Mouse (Mus musculus): ENCODE results near the gene Dennd4a.

Dennd4a gene

GRCm38 (mm10) chr9:64925771-64926170, 114.6 kb downstream of the Dennd4a start:
- no peak for DNase-seq

- no peak for DNase-seq
Observed at GRCm38 (mm10) chr9:64926201-64926991, 115.3 kb downstream of the Dennd4a start.

- no peak for DNase-seq
Observed at GRCm38 (mm10) chr9:64930256-64930655, 119.1 kb downstream of the Dennd4a start.

GRCm38 (mm10) chr9:64931751-64932610, 120.8 kb downstream of the Dennd4a start:
- DNase-seq: no peak

GRCm38 (mm10) chr9:64934015-64934754, 123.0 kb downstream of the Dennd4a start:
- DNase-seq: no peak

GRCm38 (mm10) chr9:64936508-64936907, 125.4 kb downstream of the Dennd4a start:
- peak; percentile 78 for DNase-seq

- DNase-seq: no peak
Observed at GRCm38 (mm10) chr9:64937491-64937890, 126.4 kb downstream of the Dennd4a start.

GRCm38 (mm10) chr9:64938535-64938934, 127.4 kb downstream of the Dennd4a start:
- no peak for DNase-seq

- no peak for DNase-seq
Observed at GRCm38 (mm10) chr9:64939281-64939680, 128.1 kb downstream of the Dennd4a start.

- DNase-seq: no peak
Observed at GRCm38 (mm10) chr9:64939790-64940189, 128.7 kb downstream of the Dennd4a start.

- no peak for DNase-seq
Observed at GRCm38 (mm10) chr9:64940731-64941346, 129.7 kb downstream of the Dennd4a start.

GRCm38 (mm10) chr9:64941650-64942049, 130.5 kb downstream of the Dennd4a start:
- DNase-seq: no peak

GRCm38 (mm10) chr9:64943997-64944396, 132.9 kb downstream of the Dennd4a start:
- DNase-seq: no peak

GRCm38 (mm10) chr9:64947483-64948095, 136.4 kb downstream of the Dennd4a start:
- no peak for DNase-seq

GRCm38 (mm10) chr9:64951161-64951657, 140.1 kb downstream of the Dennd4a start, which contains the start of gene Slc24a1:
Gene Slc24a1 (minus strand): TSS chr9:64951607.
- no peak for DNase-seq

GRCm38 (mm10) chr9:64952055-64952454, 140.9 kb downstream of the Dennd4a start:
- DNase-seq: no peak

GRCm38 (mm10) chr9:64953190-64953589, 142.1 kb downstream of the Dennd4a start:
- DNase-seq: no peak

- DNase-seq: peak; percentile 64
Observed at GRCm38 (mm10) chr9:64956337-64956736, 145.2 kb downstream of the Dennd4a start.

GRCm38 (mm10) chr9:64957276-64957675, 146.1 kb downstream of the Dennd4a start:
- no peak for DNase-seq

GRCm38 (mm10) chr9:64960117-64960977, 149.2 kb downstream of the Dennd4a start, which contains the start of gene Ints14:
Gene Ints14 (plus strand): TSS chr9:64960905.
- peak; percentile 97 for DNase-seq

- no peak for DNase-seq
Observed at GRCm38 (mm10) chr9:64960978-64961320, 149.8 kb downstream of the Dennd4a start.

Data from thymus, postnatal 14 days (tissue).